Mouse (Mus musculus): ENCODE measurements around the gene Vwa8.

DNA sequence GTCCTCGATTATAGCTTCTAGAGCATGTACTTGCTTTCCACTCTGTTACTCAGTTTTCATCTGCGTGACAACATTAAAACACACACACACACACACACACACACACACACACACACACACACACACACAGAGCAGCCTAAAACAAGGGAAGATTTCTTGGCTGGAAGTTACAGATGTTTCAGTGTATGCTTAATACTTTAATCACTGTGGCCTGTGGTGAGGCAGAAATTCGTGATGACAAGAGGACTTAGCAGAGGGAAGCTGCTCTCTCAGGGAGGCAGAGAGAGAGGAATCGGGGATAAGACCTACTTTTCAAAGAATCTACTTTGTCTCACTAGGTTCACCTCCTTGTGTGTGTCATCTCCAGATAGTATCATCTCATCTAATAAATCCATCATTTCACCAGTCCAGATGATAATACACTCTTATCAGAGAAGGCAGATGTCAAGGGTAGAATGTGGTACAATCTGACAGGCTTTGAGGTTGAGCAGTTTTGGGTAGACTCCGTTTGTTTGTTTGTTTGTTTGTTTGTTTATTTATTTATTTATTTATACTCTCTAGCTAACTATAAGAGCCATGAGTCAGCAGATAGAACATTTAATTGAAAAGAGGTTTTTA lies 1.2 kb downstream of the Vwa8 start:
- TF ChIP-seq CTCF (conservative IDR thresholded peaks at IDR 0.05 in 1 of 2, IDR thresholded peaks at IDR 0.05 in 1 of 2; ENCODE audit: low read depth in 2 of 2, low read length in 2 of 2) (no peak), POLR2A (IDR thresholded peaks at IDR 0.05; ENCODE audit: low read depth, low read length) (no peak), ETS1 (conservative IDR thresholded peaks at IDR 0.05; ENCODE audit: low read depth, low read length) (no peak), MXI1 (IDR thresholded peaks at IDR 0.05; ENCODE audit: low read depth, low read length) (no peak), EP300 (IDR thresholded peaks at IDR 0.05; ENCODE audit: low read length) (no peak), UBTF (IDR thresholded peaks at IDR 0.05; ENCODE audit: low read depth, low read length) (no peak), E2F4 (IDR thresholded peaks at IDR 0.05; ENCODE audit: insufficient replicate concordance, low read depth, low read length) (no peak), KAT2A (IDR thresholded peaks at IDR 0.05; ENCODE audit: insufficient replicate concordance, low read length) (no peak), HCFC1 (IDR thresholded peaks at IDR 0.05; ENCODE audit: low read depth, low read length) (no peak), RAD21 (IDR thresholded peaks at IDR 0.05; ENCODE audit: low read depth, low read length) (no peak), MAZ (IDR thresholded peaks at IDR 0.05; ENCODE audit: low read depth, low read length) (no peak)

Data from CH12.LX (cell line).